Mouse (Mus musculus): ENCODE measurements around the gene Ppig.

DNA sequence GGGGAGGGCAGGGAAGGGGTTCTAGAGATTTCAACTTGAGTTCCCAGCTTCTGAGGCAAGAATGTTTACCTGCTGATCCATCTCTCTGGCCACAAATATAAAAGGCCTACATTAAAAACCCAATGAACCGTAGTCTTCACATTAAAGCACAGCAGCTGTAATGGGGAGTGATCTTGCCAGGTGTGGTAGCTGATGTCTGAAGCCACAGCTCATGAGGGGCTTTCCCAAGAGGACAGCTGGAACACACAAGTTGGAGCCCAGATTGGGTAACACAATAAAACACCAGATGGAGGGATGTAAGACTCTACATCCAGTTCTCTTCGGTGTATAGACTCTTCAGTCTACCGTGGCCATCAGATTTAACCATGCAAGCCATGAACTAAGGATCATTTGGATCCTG is 37.9 kb upstream of the Ppig start:
- TF ChIP-seq CTCF (IDR thresholded peaks at IDR 0.05) (no peak), EP300 (IDR thresholded peaks at IDR 0.05; ENCODE audit: insufficient read depth, low read depth, low read length) (no peak), POLR2A (IDR thresholded peaks at IDR 0.05; ENCODE audit: insufficient read depth, low read depth, low read length) (no peak)

Data from heart, adult 2 months (tissue).